In genomic region chr7:136397101-136397500, GRCm38 (mm10) we compare ENCODE assay signal across 26 mouse cellular contexts.
A peak's percentile ranks its signal among the peaks of the same experiment; 100 is the strongest.
DNase-seq lines count a peak whose midpoint lies in the region; ATAC-seq and TF ChIP-seq lines count a peak whose summit lies in the region.
"Had no signal": no experiment of that assay in that cellular context is flagged by ENCODE, and none has a peak within 500 bp of the region (broad histone marks: within the 10 kb centered on the region; RNA-seq: fewer than 3 reads in every experiment).

No protein-coding gene starts in this region.

- H3K36me3 ChIP-seq in heart, adult 2 months (ENCODE audit: control insufficient read depth, insufficient read depth, low read length): no peaks in the 10 kb centered on the region
- no peaks in the 10 kb centered on the region for H3K36me3 ChIP-seq in kidney, embryonic 14.5 days (ENCODE audit: control insufficient read depth, insufficient read depth, low read length)
- no peaks in the 10 kb centered on the region for H3K36me3 ChIP-seq in kidney, embryonic 16.5 days (ENCODE audit: insufficient read depth, low read length)
- H3K36me3 ChIP-seq in midbrain, embryonic 11.5 days (ENCODE audit: control insufficient read depth, insufficient read depth, low read length): no peaks in the 10 kb centered on the region
- H3K36me3 ChIP-seq in midbrain, embryonic 16.5 days (ENCODE audit: control insufficient read depth, insufficient read depth, low read length): no peaks in the 10 kb centered on the region
- H3K36me3 ChIP-seq: embryonic facial prominence, embryonic 10.5 days; embryonic facial prominence, embryonic 13.5 days; forebrain, embryonic 12.5 days; forebrain, embryonic 15.5 days; heart, embryonic 13.5 days had no signal

- H3K4me3 ChIP-seq in heart, adult 2 months: no peak overlapping the region
- no peak overlapping the region for H3K4me3 ChIP-seq in kidney, embryonic 14.5 days (ENCODE audit: low read length)
- no peak overlapping the region for H3K4me3 ChIP-seq in kidney, embryonic 16.5 days (ENCODE audit: low read length)
- H3K4me3 ChIP-seq in midbrain, embryonic 11.5 days (ENCODE audit: low read depth, low read length): no peak overlapping the region
- H3K4me3 ChIP-seq in midbrain, embryonic 16.5 days (ENCODE audit: low read depth, low read length): no peak overlapping the region
- H3K4me3 ChIP-seq: embryonic facial prominence, embryonic 10.5 days; embryonic facial prominence, embryonic 13.5 days; erythroblast, embryonic 14.5 days; forebrain, embryonic 12.5 days; forebrain, embryonic 15.5 days; heart, embryonic 13.5 days had no signal

- no peaks in the 10 kb centered on the region for H3K27me3 ChIP-seq in heart, adult 2 months (ENCODE audit: control insufficient read depth, insufficient read depth, low read length)
- no peaks in the 10 kb centered on the region for H3K27me3 ChIP-seq in kidney, embryonic 14.5 days (ENCODE audit: control insufficient read depth, insufficient read depth, low read length)
- no peaks in the 10 kb centered on the region for H3K27me3 ChIP-seq in kidney, embryonic 16.5 days (ENCODE audit: insufficient read depth, low read length)
- no peaks in the 10 kb centered on the region for H3K27me3 ChIP-seq in midbrain, embryonic 11.5 days (ENCODE audit: control insufficient read depth, insufficient read depth, low read length)
- H3K27me3 ChIP-seq in midbrain, embryonic 16.5 days (ENCODE audit: control insufficient read depth, insufficient read depth, low read depth, low read length): peaks cover 3% of the 10 kb centered on the region; the same call in 1 of the 2 replicates
- H3K27me3 ChIP-seq: embryonic facial prominence, embryonic 13.5 days; forebrain, embryonic 15.5 days; heart, embryonic 13.5 days had no signal

- 82% methylated on average over 4 of the region's 4 CpGs for WGBS in heart, adult 2 months
- 92% methylated on average over 4 of the region's 4 CpGs for WGBS in kidney, embryonic 14.5 days
- 89% methylated on average over 4 of the region's 4 CpGs for WGBS in kidney, embryonic 16.5 days
- 84% methylated on average over 4 of the region's 4 CpGs for WGBS in midbrain, embryonic 11.5 days
- WGBS in midbrain, embryonic 16.5 days: 91% methylated on average over 4 of the region's 4 CpGs

- TF ChIP-seq POLR2A in heart, adult 2 months (IDR thresholded peaks at IDR 0.05; ENCODE audit: insufficient read depth, low read depth, low read length): no peak

- intact Hi-C loops in heart, adult 2 months (cut with DNase I): no loop called here

- H3K9ac ChIP-seq in heart, adult 2 months (ENCODE audit: low read depth, low read length): no peak overlapping the region
- H3K9ac ChIP-seq in kidney, embryonic 14.5 days (ENCODE audit: low read depth, low read length): no peak overlapping the region
- H3K9ac ChIP-seq in kidney, embryonic 16.5 days (replicated peaks; ENCODE audit: low read length): no peak overlapping the region
- H3K9ac ChIP-seq in midbrain, embryonic 11.5 days (ENCODE audit: low read length): no peak overlapping the region
- H3K9ac ChIP-seq in midbrain, embryonic 16.5 days (ENCODE audit: low read depth, low read length): no peak overlapping the region
- H3K9ac ChIP-seq: embryonic facial prominence, embryonic 13.5 days; forebrain, embryonic 12.5 days; forebrain, embryonic 15.5 days; heart, embryonic 13.5 days; hindbrain, embryonic 14.5 days had no signal

- H3K4me1 ChIP-seq in heart, adult 2 months (ENCODE audit: control insufficient read depth, insufficient read depth, low read length): no peaks in the 10 kb centered on the region
- no peaks in the 10 kb centered on the region for H3K4me1 ChIP-seq in kidney, embryonic 14.5 days (ENCODE audit: control insufficient read depth, insufficient read depth, low read length)
- H3K4me1 ChIP-seq in kidney, embryonic 16.5 days (ENCODE audit: insufficient read depth, low read length): no peaks in the 10 kb centered on the region
- H3K4me1 ChIP-seq in midbrain, embryonic 11.5 days (ENCODE audit: control insufficient read depth, insufficient read depth, low read length): no peaks in the 10 kb centered on the region
- H3K4me1 ChIP-seq in midbrain, embryonic 16.5 days (ENCODE audit: control insufficient read depth, insufficient read depth, low read length): no peaks in the 10 kb centered on the region; the same call in 1 of the 2 replicates

- TF ChIP-seq CTCF in heart, adult 2 months (IDR thresholded peaks at IDR 0.05): no peak

- H3K27ac ChIP-seq in heart, adult 2 months: no peak overlapping the region
- H3K27ac ChIP-seq in kidney, embryonic 14.5 days (ENCODE audit: low read depth, low read length): no peak overlapping the region
- no peak overlapping the region for H3K27ac ChIP-seq in kidney, embryonic 16.5 days (ENCODE audit: low read length)
- H3K27ac ChIP-seq in midbrain, embryonic 11.5 days (ENCODE audit: low read depth, low read length): no peak overlapping the region
- H3K27ac ChIP-seq in midbrain, embryonic 16.5 days (ENCODE audit: low read length): no peak overlapping the region
- H3K27ac ChIP-seq: embryonic facial prominence, embryonic 10.5 days; embryonic facial prominence, embryonic 13.5 days; forebrain, embryonic 12.5 days; forebrain, embryonic 15.5 days; heart, embryonic 13.5 days; hindbrain, embryonic 14.5 days had no signal

- ATAC-seq in kidney, embryonic 14.5 days (ENCODE audit: low FRiP score, low TSS enrichment): no peak
- ATAC-seq in kidney, embryonic 16.5 days (ENCODE audit: low FRiP score, low TSS enrichment): no peak
- no peak for ATAC-seq in midbrain, embryonic 11.5 days (ENCODE audit: low FRiP score)
- ATAC-seq in midbrain, embryonic 16.5 days: no peak
- ATAC-seq: activated CD4-positive, CD25-positive, alpha-beta regulatory T cell, adult 4 months; forebrain, embryonic 15.5 days had no signal

- no peak overlapping the region for H3K4me2 ChIP-seq in kidney, embryonic 14.5 days (replicated peaks; ENCODE audit: low read depth, low read length)
- H3K4me2 ChIP-seq in kidney, embryonic 16.5 days (replicated peaks; ENCODE audit: low read depth, low read length): no peak overlapping the region
- no peak overlapping the region for H3K4me2 ChIP-seq in midbrain, embryonic 11.5 days
- no peak overlapping the region for H3K4me2 ChIP-seq in midbrain, embryonic 16.5 days (ENCODE audit: low read length)
- H3K4me2 ChIP-seq: embryonic facial prominence, embryonic 13.5 days; forebrain, embryonic 12.5 days; forebrain, embryonic 15.5 days; heart, embryonic 13.5 days; hindbrain, embryonic 14.5 days had no signal

- no peaks in the 10 kb centered on the region for H3K9me3 ChIP-seq in kidney, embryonic 14.5 days (ENCODE audit: control insufficient read depth, low read length)
- no peaks in the 10 kb centered on the region for H3K9me3 ChIP-seq in kidney, embryonic 16.5 days (ENCODE audit: low read length)
- H3K9me3 ChIP-seq in midbrain, embryonic 11.5 days (ENCODE audit: control insufficient read depth, low read length): no peaks in the 10 kb centered on the region
- H3K9me3 ChIP-seq in midbrain, embryonic 16.5 days (replicated peaks; ENCODE audit: control insufficient read depth, low read length, poor library complexity, severe bottlenecking): no peaks in the 10 kb centered on the region
- H3K9me3 ChIP-seq: embryonic facial prominence, embryonic 10.5 days; embryonic facial prominence, embryonic 13.5 days; forebrain, embryonic 12.5 days; forebrain, embryonic 15.5 days; heart, embryonic 13.5 days had no signal

- no peak for TF ChIP-seq EP300 in heart, adult 2 months (IDR thresholded peaks at IDR 0.05; ENCODE audit: insufficient read depth, low read depth, low read length)

- H3K79me2 ChIP-seq in heart, adult 2 months (replicated peaks; ENCODE audit: control insufficient read depth, insufficient read depth, low read length): no peaks in the 10 kb centered on the region

- DNase-seq in heart, adult 11 months: peak; percentile 84
- DNase-seq in heart, adult 2 months: no peak
- DNase-seq in kidney, adult 18-20 months: peak; percentile 14
- DNase-seq in kidney, adult 9 months: peak; percentile 69
- peak; percentile 41 for DNase-seq in midbrain, embryonic 11.5 days (ENCODE audit: low spot score, missing footprints)
- DNase-seq: adrenal gland, adult 8-10 months; adrenal gland, postnatal 25 days; cerebellum, adult 11-12 months; cerebellum, adult 8-10 months; cerebellum, postnatal 10 days; cerebellum, postnatal 36 days; embryo, embryonic 11 days; gastrocnemius, postnatal 25 days; heart, postnatal 14 days; heart, postnatal 4 days had no signal

Comparison
In these comparisons a context has a peak if more than half of its experiments do, and no peak if none do; other contexts are left out.
1. DNase-seq: peak in heart, adult 11 months (single experiment), kidney, adult 18-20 months (single experiment), kidney, adult 9 months (single experiment) and midbrain, embryonic 11.5 days (single experiment); none in heart, adult 2 months (0 of 2).